Mouse (Mus musculus) myocyte (in vitro differentiated cells): ENCODE measurements at regions not wholly inside any gene's neighbourhood (a gene's known extent, or its start where the extent isn't known, plus 50 kb on each side); places are given as distances from the start of the nearest gene placed in this dataset.

Experiments
- H3K27me3 ChIP-seq: one replicate; pipeline ENCODE4 v1.6.1; 2011; ENCODE audit not compliant: control insufficient read depth, insufficient read depth, insufficient read length
- H3K36me3 ChIP-seq: one replicate; pipeline ENCODE4 v1.6.1; 2011; ENCODE audit not compliant: control insufficient read depth, insufficient read depth
- H3K4me2 ChIP-seq: one replicate; pipeline ENCODE4 v1.6.1; 2011; ENCODE audit warnings: low read depth, control low read depth
- H3K4me3 ChIP-seq: one replicate; pipeline ENCODE4 v1.5.1; 2011; ENCODE audit warnings: mild to moderate bottlenecking, control low read depth, moderate library complexity
- H3K79me2 ChIP-seq: one replicate; pipeline ENCODE4 v1.6.1; 2011; ENCODE audit not compliant: control insufficient read depth, insufficient read depth
- H3ac ChIP-seq: one replicate; pipeline ENCODE4 v1.6.1; 2011; ENCODE audit not compliant: control insufficient read depth, insufficient read length
- CEBPB ChIP-seq: IDR thresholded peaks from 2 replicates; pipeline ENCODE4 v1.6.1; 2011; ENCODE audit warnings: mild to moderate bottlenecking, moderate library complexity; ENCODE audit not compliant: poor library complexity, insufficient read depth, severe bottlenecking
- E2F4 ChIP-seq: IDR thresholded peaks from one replicate; pipeline ENCODE4 v1.6.1; 2011; ENCODE audit warnings: mild to moderate bottlenecking, control low read depth, moderate library complexity; ENCODE audit not compliant: insufficient read depth
- MAX ChIP-seq: IDR thresholded peaks from one replicate; pipeline ENCODE4 v1.6.1; 2011; ENCODE audit warnings: low read depth, mild to moderate bottlenecking, control low read depth
- MYOD1 ChIP-seq, 3 experiments: IDR thresholded peaks; one replicate each; pipeline ENCODE4 v1.6.1; 2011; ENCODE audit warnings: control low read depth in 2 of 3, low read depth in 2 of 3, mild to moderate bottlenecking in 2 of 3, moderate library complexity in 1 of 3; ENCODE audit not compliant: insufficient read length in 2 of 3, control insufficient read depth in 1 of 3
- MYOG ChIP-seq, 3 experiments: IDR thresholded peaks; one replicate each; pipeline ENCODE4 v1.6.1; 2011; ENCODE audit warnings: control low read depth in 2 of 3, low read depth in 2 of 3, mild to moderate bottlenecking in 2 of 3; ENCODE audit not compliant: insufficient read length in 2 of 3, control insufficient read depth in 1 of 3, insufficient read depth in 1 of 3
- POLR2A ChIP-seq: IDR thresholded peaks from one replicate; pipeline ENCODE4 v1.6.1; 2011; ENCODE audit warnings: low read depth, mild to moderate bottlenecking, control low read depth, moderate library complexity; ENCODE audit not compliant: insufficient read length
- POLR2AphosphoS2 ChIP-seq: IDR thresholded peaks from one replicate; pipeline ENCODE4 v1.6.1; 2011; ENCODE audit warnings: low read depth, control low read depth; ENCODE audit not compliant: insufficient read length
- REST ChIP-seq: IDR thresholded peaks from one replicate; pipeline ENCODE4 v1.6.1; 2011; ENCODE audit warnings: mild to moderate bottlenecking, control low read depth, moderate library complexity; ENCODE audit not compliant: insufficient read depth, insufficient read length
- SRF ChIP-seq: IDR thresholded peaks from one replicate; pipeline ENCODE4 v1.6.1; 2011; ENCODE audit warnings: low read depth; ENCODE audit not compliant: control insufficient read depth, insufficient read length
- TCF12 ChIP-seq: IDR thresholded peaks from one replicate; pipeline ENCODE4 v1.6.1; 2011; ENCODE audit warnings: mild to moderate bottlenecking, control low read depth; ENCODE audit not compliant: poor library complexity, insufficient read depth, severe bottlenecking
- TCF3 ChIP-seq: IDR thresholded peaks from one replicate; pipeline ENCODE4 v1.6.1; 2011; ENCODE audit warnings: low read depth, control low read depth; ENCODE audit not compliant: insufficient read length
- USF1 ChIP-seq: IDR thresholded peaks from one replicate; pipeline ENCODE4 v1.6.1; 2011; ENCODE audit warnings: low read depth, mild to moderate bottlenecking, control low read depth, moderate library complexity

- H3K36me3 ChIP-seq = no peaks in the 10 kb centered on the region
- no peak overlapping the region for H3K4me3 ChIP-seq
- H3K27me3 ChIP-seq = no peaks in the 10 kb centered on the region
- H3K4me2 ChIP-seq = peak overlapping the region; percentile 60
- TF ChIP-seq MYOD1 (IDR thresholded peaks at IDR 0.05; ENCODE audit: control insufficient read depth in 1 of 3, insufficient read length in 2 of 3, low read depth in 2 of 3) (no peak), REST (no peak), TCF3 (no peak), TCF12 (no peak), USF1 (no peak)
- H3ac ChIP-seq = no peak overlapping the region
- H3K79me2 ChIP-seq = no peaks in the 10 kb centered on the region
Measured at GRCm38 (mm10) chr6:101482635-101483465, 105.2 kb upstream of the Pdzrn3 start.

GRCm38 (mm10) chr6:101473956-101474355, 96.3 kb upstream of the Pdzrn3 start:
- Histone ChIP-seq H3ac (no peak overlapping the region), H3K79me2 (no peaks in the 10 kb centered on the region), H3K27me3 (no peaks in the 10 kb centered on the region), H3K4me2 (no peak overlapping the region), H3K36me3 (no peaks in the 10 kb centered on the region), H3K4me3 (no peak overlapping the region)
- TF ChIP-seq MAX = no peak

- Histone ChIP-seq H3ac (no peak overlapping the region), H3K27me3 (no peaks in the 10 kb centered on the region), H3K79me2 (no peaks in the 10 kb centered on the region), H3K36me3 (no peaks in the 10 kb centered on the region), H3K4me2 (no peak overlapping the region), H3K4me3 (no peak overlapping the region)
- TF ChIP-seq TCF12 = no peak
- no peak for TF ChIP-seq POLR2A
- TF ChIP-seq SRF = no peak
- TF ChIP-seq MAX = no peak
- TF ChIP-seq MYOG (IDR thresholded peaks at IDR 0.05; ENCODE audit: control insufficient read depth in 1 of 3, insufficient read depth in 1 of 3, insufficient read length in 2 of 3, low read depth in 2 of 3) = no peak
- no peak for TF ChIP-seq E2F4
- TF ChIP-seq MYOD1 (IDR thresholded peaks at IDR 0.05; ENCODE audit: control insufficient read depth in 1 of 3, insufficient read length in 2 of 3, low read depth in 2 of 3) = no peak
- TF ChIP-seq REST = no peak
- TF ChIP-seq USF1 = no peak
- TF ChIP-seq TCF3 = no peak
Measured at GRCm38 (mm10) chr6:101473257-101473925, 95.7 kb upstream of the Pdzrn3 start.

GRCm38 (mm10) chr6:101464910-101465309, 87.2 kb upstream of the Pdzrn3 start:
- no peak overlapping the region for H3ac ChIP-seq
- no peak overlapping the region for H3K4me2 ChIP-seq
- H3K79me2 ChIP-seq = no peaks in the 10 kb centered on the region
- TF ChIP-seq SRF = no peak
- no peak for TF ChIP-seq TCF12
- TF ChIP-seq USF1 = no peak
- TF ChIP-seq MAX = no peak
- no peak for TF ChIP-seq MYOD1 (IDR thresholded peaks at IDR 0.05; ENCODE audit: control insufficient read depth in 1 of 3, insufficient read length in 2 of 3, low read depth in 2 of 3)
- no peak for TF ChIP-seq MYOG (IDR thresholded peaks at IDR 0.05; ENCODE audit: control insufficient read depth in 1 of 3, insufficient read depth in 1 of 3, insufficient read length in 2 of 3, low read depth in 2 of 3)
- TF ChIP-seq CEBPB = no peak
- TF ChIP-seq POLR2AphosphoS2 = no peak
- no peak for TF ChIP-seq E2F4
- TF ChIP-seq REST = no peak
- TF ChIP-seq POLR2A = no peak
- no peak for TF ChIP-seq TCF3
- no peaks in the 10 kb centered on the region for H3K36me3 ChIP-seq
- no peaks in the 10 kb centered on the region for H3K27me3 ChIP-seq
- H3K4me3 ChIP-seq = no peak overlapping the region

- Histone ChIP-seq H3K79me2 (no peaks in the 10 kb centered on the region), H3K4me3 (no peak overlapping the region), H3K27me3 (no peaks in the 10 kb centered on the region), H3K4me2 (no peak overlapping the region), H3ac (no peak overlapping the region), H3K36me3 (no peaks in the 10 kb centered on the region)
- TF ChIP-seq MYOD1 (IDR thresholded peaks at IDR 0.05; ENCODE audit: control insufficient read depth in 1 of 3, insufficient read length in 2 of 3, low read depth in 2 of 3) (no peak), CEBPB (0 out of 2 replicates have a peak, but pooled peaks have one; percentile 18), SRF (no peak)
Measured at GRCm38 (mm10) chr6:101463812-101464320, 86.2 kb upstream of the Pdzrn3 start.
